Mouse (Mus musculus) forelimb bud, embryonic 11.5 days (tissue): Measurements from ENCODE around the gene 2610507B11Rik.
"Not testable (repeated sequence)": the region's sequence is repeated elsewhere in the genome, so short reads cannot be mapped to it uniquely, and the experiment has no call there.

Experiments used
- DNase-seq: peaks from one replicate; pipeline ENCODE4 v3.0.0-alpha.2; 2012; ENCODE audit warnings: low read depth, low spot score

The 2610507B11Rik gene

GRCm38 (mm10) chr11:78261380-78262352 is at the start of gene 2610507B11Rik:
Gene 2610507B11Rik, plus strand, starts transcription at chr11:78261752.
- peak; percentile 97 for DNase-seq

- DNase-seq, result no peak
Measured at GRCm38 (mm10) chr11:78213086-78213817, 48.3 kb upstream of the 2610507B11Rik start.

- DNase-seq, result no peak
Measured at GRCm38 (mm10) chr11:78215709-78216317, 45.7 kb upstream of the 2610507B11Rik start.

GRCm38 (mm10) chr11:78223586-78223985 is 38.0 kb upstream of the 2610507B11Rik start:
- DNase-seq, result no peak

- no peak for DNase-seq
Measured at GRCm38 (mm10) chr11:78231518-78231917, 30.0 kb upstream of the 2610507B11Rik start.

GRCm38 (mm10) chr11:78240193-78240857 is 21.2 kb upstream of the 2610507B11Rik start:
- no peak for DNase-seq

GRCm38 (mm10) chr11:78245261-78245626 is 16.3 kb upstream of the 2610507B11Rik start:
- no peak for DNase-seq

- DNase-seq, result peak; percentile 84
Measured at GRCm38 (mm10) chr11:78245627-78246317, 15.8 kb upstream of the 2610507B11Rik start, which contains the start of the genes Sdf2 and Supt6. Gene Sdf2, plus strand, starts transcription at chr11:78245746. Gene Supt6, minus strand, starts transcription at chr11:78245987.

- DNase-seq, result no peak
Measured at GRCm38 (mm10) chr11:78246318-78247011, 15.1 kb upstream of the 2610507B11Rik start.

- peak; percentile 20 for DNase-seq
Measured at GRCm38 (mm10) chr11:78247012-78247348, 14.6 kb upstream of the 2610507B11Rik start.

- DNase-seq, result no peak
Measured at GRCm38 (mm10) chr11:78247727-78248140, 13.8 kb upstream of the 2610507B11Rik start.

- no peak for DNase-seq
Measured at GRCm38 (mm10) chr11:78256618-78257017, 4.9 kb upstream of the 2610507B11Rik start.

- no peak for DNase-seq
Measured at GRCm38 (mm10) chr11:78260489-78261258, 878 bp upstream of the 2610507B11Rik start.

- peak; percentile 81 for DNase-seq
Measured at GRCm38 (mm10) chr11:78262550-78262949, 998 bp downstream of the 2610507B11Rik start.

- no peak for DNase-seq
Measured at GRCm38 (mm10) chr11:78265571-78265970, 4.0 kb downstream of the 2610507B11Rik start.

- DNase-seq, result no peak
Measured at GRCm38 (mm10) chr11:78271986-78272385, 10.4 kb downstream of the 2610507B11Rik start.

GRCm38 (mm10) chr11:78275596-78275995 is 14.0 kb downstream of the 2610507B11Rik start:
- DNase-seq, result no peak

GRCm38 (mm10) chr11:78276169-78276568 is 14.6 kb downstream of the 2610507B11Rik start:
- DNase-seq, result not testable (repeated sequence)

- no peak for DNase-seq
Measured at GRCm38 (mm10) chr11:78278853-78279252, 17.3 kb downstream of the 2610507B11Rik start.
